In genomic region chr2:37442611-37443591, GRCm38 (mm10) we compare ENCODE assay signal across 8 mouse cellular contexts. TPM values are rescaled to one million over a fixed set of nuclear protein-coding genes. Genes with fewer than 3 reads are reported as not detected.
A peak's percentile ranks its signal among the peaks of the same experiment; 100 is the strongest.
DNase-seq lines count a peak whose midpoint lies in the region; ATAC-seq lines count a peak whose summit lies in the region.

Gene Zbtb26, minus strand, starts transcription at chr2:37443135.
Gene Zbtb6, minus strand, starts transcription at chr2:37443171.
Gene Rabgap1, plus strand, starts transcription at chr2:37443279.

- under 1% methylated on average over 51 of the region's 51 CpGs for WGBS in hindbrain, embryonic 14.5 days

- no peaks in the 10 kb centered on the region for H3K36me3 ChIP-seq in hindbrain, embryonic 14.5 days (replicated peaks; ENCODE audit: control insufficient read depth, insufficient read depth)

- H3K9me3 ChIP-seq in hindbrain, embryonic 14.5 days (ENCODE audit: control insufficient read depth, low read length): no peaks in the 10 kb centered on the region

- peak within 1 kb of the TSS; percentile 61 for H3K4me2 ChIP-seq in hindbrain, embryonic 14.5 days (replicated peaks)

- peak; percentile 89 for DNase-seq in T-cell, adult 2 months (ENCODE audit: low spot score)
- peak; percentile 97 for DNase-seq in cerebellum, postnatal 25 days
- peak; percentile 93 to 94 for DNase-seq in frontal cortex, postnatal 25 days (ENCODE audit: low spot score in 2 of 2)
- peak; percentile 93 for DNase-seq in hindbrain, embryonic 14.5 days (ENCODE audit: low spot score)
- peak; percentile 95 to 96 for DNase-seq in layer of hippocampus, postnatal 36 days
- DNase-seq in lung, postnatal 25 days (ENCODE audit: low spot score): peak; percentile 96
- peak; percentile 82 for DNase-seq in retina, adult 2 months (ENCODE audit: low read depth, low spot score)
- DNase-seq in thymus, postnatal 25 days: peak; percentile 91

- H3K27ac ChIP-seq in hindbrain, embryonic 14.5 days: peak within 1 kb of the TSS; percentile 81

- H3K4me1 ChIP-seq in hindbrain, embryonic 14.5 days (replicated peaks; ENCODE audit: control insufficient read depth, insufficient read depth, low read length): peaks cover 24% of the 10 kb centered on the region

- peak; percentile 99 for ATAC-seq in hindbrain, embryonic 14.5 days (ENCODE audit: low FRiP score)

- peak within 1 kb of the TSS; percentile 81 for H3K9ac ChIP-seq in hindbrain, embryonic 14.5 days

- H3K27me3 ChIP-seq in hindbrain, embryonic 14.5 days (ENCODE audit: control insufficient read depth, insufficient read depth, low read length): no peaks in the 10 kb centered on the region

- peak within 1 kb of the TSS; percentile 71 for H3K4me3 ChIP-seq in hindbrain, embryonic 14.5 days (replicated peaks; ENCODE audit: low read length)

RNA-seq across cellular contexts. Expression of gene Zbtb26, which starts in this region (rescaled TPM):
- 9.5 and 9.8 TPM in 2 replicates for polyA plus RNA-seq in hindbrain, embryonic 14.5 days (2014; fragmentation: Nextera tagmentation; extraction: Ambion mirVana)
- total RNA-seq in layer of hippocampus, postnatal 36 days (2021): 10 to 100 TPM in 1 of 2 experiments, 1 to 10 TPM in 1; 9.5 to 11.6 TPM

RNA-seq across cellular contexts. Expression of gene Zbtb6, which starts in this region (rescaled TPM):
- polyA plus RNA-seq in hindbrain, embryonic 14.5 days (2014; fragmentation: Nextera tagmentation; extraction: Ambion mirVana): 9.9 and 11.2 TPM in 2 replicates
- total RNA-seq in layer of hippocampus, postnatal 36 days (2021): 10 to 100 TPM; 16.4 to 16.9 TPM

RNA-seq across cellular contexts. Expression of gene Rabgap1, which starts in this region (rescaled TPM):
- polyA plus RNA-seq in hindbrain, embryonic 14.5 days (2014; fragmentation: Nextera tagmentation; extraction: Ambion mirVana): 63.4 and 79.3 TPM in 2 replicates
- total RNA-seq in layer of hippocampus, postnatal 36 days (2021): 10 to 100 TPM; 85.6 to 87.7 TPM

Comparison
In these comparisons a context has a peak if more than half of its experiments do, and no peak if none do; other contexts are left out.
1. Peak in every context shown above with its lines: DNase-seq, ATAC-seq, H3K4me3 ChIP-seq and H3K27ac ChIP-seq.